Mouse (Mus musculus) gastrocnemius, postnatal 14 days (tissue): Measurements from ENCODE around the gene Lrrc74b. TPM values are rescaled to one million over a fixed set of nuclear protein-coding genes. Genes with fewer than 3 reads are reported as not detected.
"Not testable (repeated sequence)": the region's sequence is repeated elsewhere in the genome, so short reads cannot be mapped to it uniquely, and the experiment has no call there.

Experiments used
- DNase-seq: peaks from one replicate; pipeline ENCODE4 v3.0.0; 2021; ENCODE audit warnings: mixed read lengths
- intact Hi-C: fragments of 180-260 bp; cut with DNase I; formaldehyde crosslinking; loops from one replicate; pipeline ENCODE4 v1.15.1; 2025; ENCODE audit warnings: low total_unique reads
- total RNA-seq, 2 experiments: library from RNA; stranded (reverse); gene quantifications; 2 replicates each; pipeline ENCODE4 v1.2.3; 2021

Gene Lrrc74b
- total RNA-seq, 2 experiments from 2014 or later: 1.5 to 1.6 TPM

GRCm38 (mm10) chr16:17508546-17509239, 52.4 kb downstream of the Lrrc74b start, which contains the start of gene Lztr1:
Gene Lztr1, plus strand, starts transcription at chr16:17508688.
- intact Hi-C loops: no loop called here
- DNase-seq: peak; percentile 90

- DNase-seq, intact Hi-C loops: not testable (repeated sequence)
These were observed 53.0 kb downstream of the Lrrc74b start for GRCm38 (mm10) chr16:17508031-17508430.

GRCm38 (mm10) chr16:17507018-17507552, 54.0 kb downstream of the Lrrc74b start:
- no peak for DNase-seq
- intact Hi-C loops: no loop called here

- DNase-seq: no peak
- intact Hi-C loops: no loop called here
These were observed 58.4 kb downstream of the Lrrc74b start for GRCm38 (mm10) chr16:17502681-17503080.

DNA sequence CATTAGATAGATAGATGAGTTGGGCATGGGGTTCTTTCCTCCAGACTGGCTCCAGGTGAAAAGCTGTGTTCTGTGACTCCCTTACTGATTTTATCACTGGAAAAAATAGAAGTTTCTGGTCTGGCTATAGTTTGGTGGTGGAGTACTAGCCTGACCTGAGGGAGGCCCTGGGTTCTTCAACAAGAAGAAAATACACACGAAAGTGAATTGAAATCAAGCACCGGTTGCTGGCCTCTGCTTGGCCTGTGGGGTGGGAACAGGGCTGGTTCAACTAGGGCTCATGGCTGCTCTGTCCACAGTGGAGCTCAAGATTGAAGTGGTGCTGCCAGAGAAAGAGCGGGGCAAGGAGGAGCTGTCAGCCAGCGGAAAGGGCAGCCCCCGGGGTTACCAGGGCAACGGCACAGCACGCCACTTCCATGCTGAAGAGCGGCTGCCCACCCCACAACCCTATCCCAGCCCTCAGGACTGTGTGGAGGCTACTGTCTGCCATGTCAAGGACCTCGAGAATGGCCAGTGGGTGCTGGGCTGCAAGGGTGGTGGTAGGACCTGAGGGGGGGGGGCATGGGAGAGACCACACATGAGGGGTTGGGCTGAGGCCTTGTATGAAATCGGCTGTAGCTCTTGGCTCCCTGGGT, 61.7 kb downstream of the Lrrc74b start:
- intact Hi-C loops: no loop called here
- DNase-seq: no peak

GRCm38 (mm10) chr16:17496499-17497305, 64.3 kb downstream of the Lrrc74b start:
- DNase-seq: peak; percentile 50
- intact Hi-C loops: no loop called here

Other genes starting within 250 kb of the Lrrc74b start
- gene Serpind1, start 229.9 kb downstream of the Lrrc74b start, total RNA-seq: under 1 TPM; 0.29 to 0.72 TPM
- 10 to 100 TPM; 12.1 to 12.7 TPM for gene Snap29, start 155.3 kb downstream of the Lrrc74b start, total RNA-seq
- 10 to 100 TPM; 16.0 to 16.6 TPM for gene Pi4ka, start 154.9 kb downstream of the Lrrc74b start, total RNA-seq
- gene Crkl, start 109.3 kb downstream of the Lrrc74b start, total RNA-seq: 10 to 100 TPM; 21.0 to 21.2 TPM
- gene Aifm3, start 71.6 kb downstream of the Lrrc74b start, total RNA-seq: under 1 TPM in 1 of 2 experiments, not detected in 1; 0.13 TPM
- gene Lztr1, start 52.6 kb downstream of the Lrrc74b start, total RNA-seq: 10 to 100 TPM; 19.0 to 22.0 TPM
- gene Thap7, start 30.1 kb downstream of the Lrrc74b start, total RNA-seq: 10 to 100 TPM; 10.6 to 12.5 TPM
- gene P2rx6, start 638 bp upstream of the Lrrc74b start, total RNA-seq: 1 to 10 TPM; 6.5 to 7.0 TPM
- 1 to 10 TPM in 1 of 2 experiments, under 1 TPM in 1; 0.97 to 1.3 TPM for gene Slc7a4, start 22.0 kb upstream of the Lrrc74b start, total RNA-seq
- 1 to 10 TPM; 8.4 to 9.1 TPM for gene Smpd4, start 58.1 kb upstream of the Lrrc74b start, total RNA-seq
- 1 to 10 TPM in 1 of 2 experiments, under 1 TPM in 1; 0.82 to 1.5 TPM for gene Ccdc74a, start 85.2 kb upstream of the Lrrc74b start, total RNA-seq
- gene Med15, start 171.6 kb upstream of the Lrrc74b start, total RNA-seq: 10 to 100 TPM; 19.8 to 20.9 TPM
- gene Klhl22, start 198.4 kb upstream of the Lrrc74b start, total RNA-seq: 10 to 100 TPM; 17.3 to 19.9 TPM
- 10 to 100 TPM in 1 of 2 experiments, 1 to 10 TPM in 1; 9.4 to 12.1 TPM for gene Scarf2, start 236.0 kb upstream of the Lrrc74b start, total RNA-seq